Mouse (Mus musculus): Measurements from ENCODE around the gene Unc80. TPM values are rescaled to one million over a fixed set of nuclear protein-coding genes. Genes with fewer than 3 reads are reported as not detected.
A peak's percentile ranks its signal among the peaks of the same experiment; 100 is the strongest.

The Unc80 gene
- polyA plus RNA-seq, 1 experiment from 2014 or later, result 0.70 TPM

DNA sequence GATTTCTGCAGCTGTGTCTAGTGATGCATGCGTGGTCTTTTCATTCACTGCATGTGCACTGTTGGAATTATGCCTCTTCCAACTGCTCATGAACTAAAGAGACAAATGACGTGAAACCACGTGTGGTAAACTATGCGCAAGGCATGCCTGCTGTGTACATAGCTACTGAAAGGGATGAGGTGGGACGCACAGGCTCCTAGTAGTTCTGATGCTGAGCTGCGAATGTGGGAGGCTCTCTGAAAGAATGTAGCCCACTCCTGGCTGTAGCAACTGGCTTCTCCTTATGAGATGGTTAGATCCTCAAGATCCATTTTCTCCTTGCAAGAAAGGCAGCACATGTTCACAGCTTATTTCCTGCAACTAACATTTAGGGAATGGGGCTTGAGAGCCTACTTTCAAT, 24.9 kb downstream of the Unc80 start:
- Histone ChIP-seq H3K4me2 (no peak overlapping the region), H3K4me3 (replicated peaks) (no peak overlapping the region), H3K36me3 (replicated peaks) (no peaks in the 10 kb centered on the region), H3K9ac (no peak overlapping the region), H3K27ac (no peak overlapping the region), H3K9me3 (no peaks in the 10 kb centered on the region), H3K27me3 (no peaks in the 10 kb centered on the region), H3K4me1 (peaks cover 10% of the 10 kb centered on the region; the same call in 1 of the 2 replicates)
- WGBS, result 58% methylated on average over 6 of the region's 6 CpGs
- no peak for ATAC-seq (ENCODE audit: low FRiP score)

DNA sequence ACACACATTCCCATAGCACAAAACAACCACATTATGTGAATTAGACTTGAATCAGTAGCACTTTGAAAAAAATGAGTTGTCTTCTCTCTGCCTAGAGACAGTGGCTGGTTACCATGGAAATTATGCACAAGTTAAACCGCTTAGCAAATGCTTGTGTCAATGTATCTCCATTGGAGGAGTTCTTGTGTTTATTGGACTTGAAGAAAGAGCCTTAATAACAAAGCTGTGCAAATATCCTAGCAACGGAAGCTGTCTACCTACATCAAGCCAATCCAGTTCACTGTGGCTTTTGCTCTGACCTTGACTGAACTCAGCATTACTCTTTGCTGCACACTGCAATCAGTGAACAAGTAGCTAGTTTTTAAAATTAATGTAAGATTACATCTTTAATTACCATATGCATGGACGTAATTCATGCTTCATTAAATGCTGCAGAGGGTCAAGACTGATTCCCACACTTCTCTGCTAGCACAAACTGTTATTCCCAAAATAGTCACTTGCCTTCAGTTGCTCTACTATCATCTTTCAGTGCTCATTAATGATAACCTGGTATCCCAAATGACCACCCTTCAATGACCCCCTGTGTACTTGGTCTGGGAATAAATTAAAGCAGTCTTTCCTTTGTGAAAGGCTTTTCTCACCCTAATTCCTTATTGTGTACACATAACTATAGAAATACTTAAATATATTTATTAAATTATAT, 27.3 kb downstream of the Unc80 start:
- ATAC-seq (ENCODE audit: low FRiP score), result peak; percentile 75
- H3K4me1 ChIP-seq, result peaks cover 10% of the 10 kb centered on the region; the same call in 1 of the 2 replicates
- no peaks in the 10 kb centered on the region for H3K27me3 ChIP-seq
- no peak overlapping the region for H3K27ac ChIP-seq
- H3K4me2 ChIP-seq, result no peak overlapping the region
- no peaks in the 10 kb centered on the region for H3K36me3 ChIP-seq (replicated peaks)
- no peaks in the 10 kb centered on the region for H3K9me3 ChIP-seq
- WGBS, result 40% methylated on average over 3 of the region's 3 CpGs
- no peak overlapping the region for H3K9ac ChIP-seq
- no peak overlapping the region for H3K4me3 ChIP-seq (replicated peaks)

DNA sequence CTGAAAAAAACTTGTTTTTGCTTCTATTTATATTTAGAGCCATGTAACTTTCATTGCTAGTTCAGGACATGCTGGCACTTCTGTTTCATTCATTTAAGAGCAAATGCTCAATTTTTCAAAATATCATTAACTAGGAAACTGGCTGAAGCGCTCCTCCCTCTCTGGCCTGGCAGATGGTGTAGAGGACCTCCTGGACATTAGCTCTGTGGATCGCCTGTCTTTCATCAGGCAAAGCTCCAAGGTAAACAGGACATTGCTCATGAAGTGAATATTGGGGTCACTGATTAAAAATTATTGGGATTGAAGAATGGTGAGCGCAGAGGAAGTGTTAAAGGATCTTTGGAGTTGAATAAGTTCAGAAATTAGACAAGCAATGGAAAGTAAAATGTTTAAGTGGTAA, 82.6 kb downstream of the Unc80 start:
- no peak overlapping the region for H3K27ac ChIP-seq
- no peak overlapping the region for H3K4me2 ChIP-seq
- H3K9ac ChIP-seq, result no peak overlapping the region
- WGBS, result 92% methylated on average over 3 of the region's 3 CpGs
- no peak for ATAC-seq (ENCODE audit: low FRiP score)
- H3K9me3 ChIP-seq, result no peaks in the 10 kb centered on the region
- no peaks in the 10 kb centered on the region for H3K36me3 ChIP-seq (replicated peaks)
- no peak overlapping the region for H3K4me3 ChIP-seq (replicated peaks)
- no peaks in the 10 kb centered on the region for H3K27me3 ChIP-seq
- H3K4me1 ChIP-seq, result no peaks in the 10 kb centered on the region

DNA sequence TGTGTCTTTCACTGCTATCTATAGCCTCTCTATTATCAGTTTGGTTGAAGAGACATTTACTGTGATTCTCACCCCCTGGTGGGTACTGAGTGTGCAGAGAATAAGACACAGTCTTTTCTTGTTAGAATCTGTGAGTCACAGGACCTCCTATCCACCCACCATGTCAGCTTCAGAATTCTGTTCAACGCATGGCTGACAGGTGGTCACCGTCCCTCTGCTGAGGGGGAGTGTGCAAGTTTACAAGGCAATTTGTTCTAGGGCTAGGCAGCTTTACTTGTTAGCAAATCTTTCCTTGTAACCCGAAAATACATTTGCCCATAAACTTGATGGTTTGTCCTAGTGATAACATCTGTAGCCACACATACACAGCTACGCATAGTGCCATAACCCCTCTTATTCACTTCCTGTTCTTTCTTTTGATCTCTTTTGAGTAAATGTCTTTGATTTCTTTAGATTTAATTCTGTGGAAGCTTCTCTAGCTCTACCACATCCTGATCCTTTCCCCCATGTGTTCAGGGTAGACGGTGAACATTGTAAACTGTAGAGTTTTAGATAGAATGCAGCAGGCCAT, 84.3 kb downstream of the Unc80 start:
- Histone ChIP-seq H3K4me2 (no peak overlapping the region), H3K27ac (no peak overlapping the region), H3K9me3 (no peaks in the 10 kb centered on the region), H3K36me3 (replicated peaks) (no peaks in the 10 kb centered on the region), H3K27me3 (no peaks in the 10 kb centered on the region), H3K4me3 (replicated peaks) (no peak overlapping the region), H3K4me1 (no peaks in the 10 kb centered on the region), H3K9ac (no peak overlapping the region)
- 83% methylated on average over 5 of the region's 5 CpGs for WGBS
- no peak for ATAC-seq (ENCODE audit: low FRiP score)

DNA sequence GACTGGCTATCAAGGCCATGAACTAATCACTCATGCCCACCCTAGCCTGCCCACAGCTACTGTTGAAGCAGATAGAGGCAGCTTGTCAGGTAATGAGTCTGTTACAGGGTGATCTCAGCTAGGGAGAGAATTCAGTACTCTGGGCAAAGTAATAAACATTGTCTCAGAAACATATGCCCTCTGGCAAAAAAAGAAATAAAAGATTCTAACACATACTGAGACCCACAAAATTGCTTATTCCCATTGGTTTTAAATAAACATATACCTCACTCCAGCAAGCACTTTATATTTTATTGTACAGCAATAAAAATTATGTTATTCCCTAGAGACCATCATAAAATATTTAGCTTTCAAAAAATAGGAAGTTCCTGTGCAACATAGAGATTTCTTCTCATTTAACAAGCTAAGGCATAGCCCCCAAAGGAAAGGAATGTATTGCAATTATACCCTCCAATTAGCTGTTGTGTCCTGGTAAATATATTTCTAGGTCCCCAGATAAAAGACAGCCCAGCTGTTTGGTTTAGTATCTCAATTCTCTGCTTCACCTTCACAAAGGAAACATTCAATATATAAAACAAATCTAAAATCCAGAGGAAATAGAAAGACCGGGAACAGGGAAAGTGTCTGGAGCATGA, 93.6 kb downstream of the Unc80 start:
- 93% methylated on average over 1 of the region's 1 CpGs for WGBS
- no peak overlapping the region for H3K27ac ChIP-seq
- no peaks in the 10 kb centered on the region for H3K9me3 ChIP-seq
- no peaks in the 10 kb centered on the region for H3K36me3 ChIP-seq (replicated peaks)
- H3K4me3 ChIP-seq (replicated peaks), result no peak overlapping the region
- no peaks in the 10 kb centered on the region for H3K4me1 ChIP-seq
- H3K9ac ChIP-seq, result no peak overlapping the region
- no peak for ATAC-seq (ENCODE audit: low FRiP score)
- no peak overlapping the region for H3K4me2 ChIP-seq
- no peaks in the 10 kb centered on the region for H3K27me3 ChIP-seq

DNA sequence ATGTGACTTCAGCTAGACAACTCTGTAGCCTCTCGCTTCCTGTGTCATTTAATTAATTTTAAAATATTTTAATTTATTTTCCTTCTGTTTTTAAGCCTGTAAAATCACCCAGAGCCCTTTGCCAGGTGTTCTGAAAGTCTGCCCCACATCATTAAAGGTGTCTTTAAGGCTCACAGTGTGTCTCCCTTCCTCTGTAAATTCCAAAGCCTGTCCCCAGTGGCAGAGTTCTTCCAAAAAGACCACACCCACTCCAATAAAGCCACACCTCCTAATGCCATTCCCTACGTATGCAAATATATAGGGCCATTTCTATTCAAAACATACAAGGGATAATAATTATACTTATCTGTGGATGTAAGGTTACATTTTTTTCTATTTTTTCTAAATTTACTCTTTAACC, 94.2 kb downstream of the Unc80 start:
- Histone ChIP-seq H3K27ac (no peak overlapping the region), H3K27me3 (no peaks in the 10 kb centered on the region), H3K9ac (no peak overlapping the region), H3K36me3 (replicated peaks) (no peaks in the 10 kb centered on the region), H3K4me3 (replicated peaks) (no peak overlapping the region), H3K4me1 (no peaks in the 10 kb centered on the region), H3K9me3 (no peaks in the 10 kb centered on the region), H3K4me2 (no peak overlapping the region)
- no peak for ATAC-seq (ENCODE audit: low FRiP score)
- 79% methylated on average over 2 of the region's 2 CpGs for WGBS

DNA sequence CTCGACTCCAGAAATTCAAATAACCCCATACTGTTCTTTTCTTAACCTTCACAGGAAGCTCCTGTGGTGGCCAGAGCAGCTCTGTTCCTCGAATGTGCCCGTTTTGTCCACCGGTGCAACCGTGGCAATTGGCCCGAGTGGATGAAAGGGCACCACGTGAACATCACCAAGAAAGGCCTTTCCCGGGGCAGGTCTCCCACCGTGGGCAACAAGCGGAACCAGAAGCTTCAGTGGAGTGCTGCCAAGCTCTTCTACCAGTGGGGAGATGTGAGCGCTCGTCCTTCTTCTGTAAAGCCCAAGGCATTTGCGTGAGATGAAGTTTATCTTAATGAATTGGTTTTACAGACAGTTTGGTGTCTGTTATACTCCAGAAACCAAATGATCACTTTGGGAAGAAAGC, 101.6 kb downstream of the Unc80 start:
- no peaks in the 10 kb centered on the region for H3K4me1 ChIP-seq
- ATAC-seq (ENCODE audit: low FRiP score), result no peak
- WGBS, result 88% methylated on average over 13 of the region's 13 CpGs
- H3K4me3 ChIP-seq (replicated peaks), result no peak overlapping the region
- H3K9ac ChIP-seq, result no peak overlapping the region
- no peaks in the 10 kb centered on the region for H3K9me3 ChIP-seq
- no peak overlapping the region for H3K4me2 ChIP-seq
- no peaks in the 10 kb centered on the region for H3K36me3 ChIP-seq (replicated peaks)
- H3K27ac ChIP-seq, result no peak overlapping the region
- H3K27me3 ChIP-seq, result no peaks in the 10 kb centered on the region

DNA sequence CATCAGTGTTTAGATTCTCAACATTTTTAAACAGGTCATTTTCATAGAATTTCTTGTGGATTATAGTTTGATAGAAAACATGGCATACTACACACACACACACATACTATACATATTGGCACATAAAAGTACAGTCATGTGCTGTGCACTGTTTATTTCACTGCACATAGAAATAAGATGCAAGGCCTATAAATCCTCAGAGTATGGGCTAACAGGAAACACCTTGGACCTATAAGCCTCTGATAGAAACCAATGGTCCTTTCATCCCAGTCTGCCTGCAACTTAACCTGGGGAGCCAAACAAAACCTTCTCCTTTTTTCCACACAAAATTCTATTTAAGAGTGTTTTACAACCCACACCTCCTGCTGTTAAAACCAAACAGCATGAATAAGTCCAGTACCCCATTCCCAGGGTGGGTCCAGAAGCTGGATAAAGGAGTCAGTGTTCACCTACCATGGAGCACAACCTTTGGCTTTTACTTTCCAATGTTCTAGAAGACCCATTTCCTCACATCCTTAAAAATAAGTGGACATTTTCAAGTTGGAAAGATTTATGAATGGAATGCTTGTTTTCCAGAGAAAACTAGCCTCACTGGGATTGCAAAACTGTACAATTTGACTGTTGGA, 129.1 kb downstream of the Unc80 start:
- Histone ChIP-seq H3K27ac (no peak overlapping the region), H3K27me3 (no peaks in the 10 kb centered on the region), H3K4me2 (no peak overlapping the region), H3K9ac (no peak overlapping the region), H3K9me3 (no peaks in the 10 kb centered on the region), H3K4me3 (replicated peaks) (no peak overlapping the region), H3K36me3 (replicated peaks) (no peaks in the 10 kb centered on the region), H3K4me1 (no peaks in the 10 kb centered on the region)
- ATAC-seq (ENCODE audit: low FRiP score), result no peak

DNA sequence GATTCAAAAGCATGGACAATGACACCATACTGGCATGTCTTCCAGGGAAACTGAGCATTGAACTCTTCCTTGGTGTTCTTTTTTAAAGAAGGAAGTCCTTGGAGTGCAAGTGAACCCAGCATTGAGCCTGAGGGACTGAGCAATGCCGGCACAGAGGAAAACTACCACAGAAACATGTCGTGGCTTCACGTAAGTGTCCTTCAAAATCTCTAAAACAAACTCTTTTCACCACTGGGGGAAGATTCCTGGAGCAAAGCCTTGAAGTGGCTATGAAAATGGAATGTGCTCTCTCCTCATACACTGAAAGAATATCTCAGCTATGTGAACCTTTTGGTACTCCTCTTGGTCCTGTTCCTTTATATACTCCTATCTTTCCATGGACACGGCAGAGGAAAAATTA, 140.1 kb downstream of the Unc80 start:
- 91% methylated on average over 4 of the region's 4 CpGs for WGBS
- no peak for ATAC-seq (ENCODE audit: low FRiP score)
- no peaks in the 10 kb centered on the region for H3K9me3 ChIP-seq

DNA sequence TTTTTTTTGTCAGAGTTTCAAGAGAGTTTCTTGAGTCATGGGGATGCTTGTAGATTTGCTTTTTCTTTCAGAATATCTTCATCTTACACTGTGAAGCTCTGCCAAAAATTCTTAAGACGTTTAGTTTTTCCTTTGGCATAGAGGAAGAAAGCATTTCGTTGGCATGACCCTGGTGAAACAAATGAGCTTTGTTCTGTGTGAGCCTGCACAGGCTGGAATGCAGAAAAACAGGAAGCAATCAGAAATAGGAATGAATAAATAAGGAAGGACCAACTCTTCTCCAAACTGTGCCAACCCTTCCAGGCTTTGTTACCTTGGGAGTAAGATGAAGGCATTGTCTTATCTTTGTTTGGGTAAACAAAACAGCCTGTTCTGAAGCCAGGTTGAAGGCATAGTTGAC, 149.0 kb downstream of the Unc80 start:
- no peaks in the 10 kb centered on the region for H3K36me3 ChIP-seq (replicated peaks)
- no peak overlapping the region for H3K27ac ChIP-seq
- ATAC-seq (ENCODE audit: low FRiP score), result no peak
- H3K9ac ChIP-seq, result no peak overlapping the region
- H3K9me3 ChIP-seq, result no peaks in the 10 kb centered on the region
- H3K4me1 ChIP-seq, result no peaks in the 10 kb centered on the region
- 49% methylated on average over 2 of the region's 2 CpGs for whole genome bisulfite sequencing
- no peak overlapping the region for H3K4me2 ChIP-seq
- H3K4me3 ChIP-seq (replicated peaks), result no peak overlapping the region
- no peaks in the 10 kb centered on the region for H3K27me3 ChIP-seq

More for the DNA sequence above, 140.1 kb downstream of the Unc80 start:
- no peaks in the 10 kb centered on the region for H3K4me1 ChIP-seq
- H3K27ac ChIP-seq, result no peak overlapping the region
- no peak overlapping the region for H3K4me2 ChIP-seq
- no peak overlapping the region for H3K4me3 ChIP-seq (replicated peaks)
- H3K27me3 ChIP-seq, result no peaks in the 10 kb centered on the region
- H3K36me3 ChIP-seq (replicated peaks), result no peaks in the 10 kb centered on the region
- H3K9ac ChIP-seq, result no peak overlapping the region

DNA sequence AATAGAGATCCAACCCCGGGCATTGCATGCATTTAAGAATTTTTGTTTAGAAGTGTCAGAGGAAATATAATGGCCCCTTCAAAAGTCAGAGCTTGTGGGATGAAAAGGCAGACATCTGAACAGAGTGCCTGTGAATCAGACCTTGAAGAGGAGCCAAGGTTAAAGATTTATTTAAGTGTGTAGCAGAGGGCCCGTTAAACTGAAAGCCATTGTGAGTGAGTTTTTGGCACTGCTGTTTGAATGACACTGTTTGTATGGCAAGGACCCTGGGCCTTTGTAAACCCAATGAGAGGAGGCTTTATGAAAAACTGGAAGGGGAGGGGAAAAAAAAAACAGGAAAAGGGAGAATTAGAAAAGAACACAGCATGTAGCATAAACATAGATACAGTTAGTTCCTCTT, 170.0 kb downstream of the Unc80 start:
- H3K27ac ChIP-seq, result no peak overlapping the region
- H3K36me3 ChIP-seq (replicated peaks), result no peaks in the 10 kb centered on the region
- ATAC-seq (ENCODE audit: low FRiP score), result no peak
- H3K9ac ChIP-seq, result no peak overlapping the region
- H3K27me3 ChIP-seq, result no peaks in the 10 kb centered on the region
- no peak overlapping the region for H3K4me3 ChIP-seq (replicated peaks)
- H3K9me3 ChIP-seq, result no peaks in the 10 kb centered on the region
- H3K4me1 ChIP-seq, result 0 out of 2 replicates have a peak, but pooled peaks cover 7% of the 10 kb centered on the region
- 23% methylated on average over 2 of the region's 2 CpGs for WGBS
- H3K4me2 ChIP-seq, result no peak overlapping the region

DNA sequence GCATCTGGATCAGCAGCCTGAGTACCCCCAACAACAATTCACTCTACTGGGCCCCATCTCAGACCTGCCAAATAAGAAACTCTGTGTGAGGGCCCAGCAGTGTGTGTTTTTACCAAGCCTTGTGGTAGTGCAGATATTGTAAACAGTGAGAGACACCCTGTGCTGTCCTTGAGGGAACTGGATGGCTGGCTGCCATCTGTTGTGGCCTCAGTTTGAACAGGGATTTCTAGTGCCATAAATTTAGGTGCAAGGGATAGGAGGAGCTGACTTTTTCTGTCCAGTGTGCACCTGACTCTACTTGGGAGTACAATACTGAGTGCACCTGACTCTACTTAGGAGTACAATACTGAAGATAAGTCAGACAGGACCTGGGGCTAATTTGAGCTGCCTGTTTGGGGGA, 178.7 kb downstream of the Unc80 start:
- no peaks in the 10 kb centered on the region for H3K36me3 ChIP-seq (replicated peaks)
- no peak overlapping the region for H3K4me2 ChIP-seq
- H3K9me3 ChIP-seq, result no peaks in the 10 kb centered on the region
- no peak overlapping the region for H3K27ac ChIP-seq
- H3K4me3 ChIP-seq (replicated peaks), result no peak overlapping the region
- no peak for ATAC-seq (ENCODE audit: low FRiP score)
- no peaks in the 10 kb centered on the region for H3K27me3 ChIP-seq
- 0 out of 2 replicates have a peak, but pooled peaks cover 3% of the 10 kb centered on the region for H3K4me1 ChIP-seq
- H3K9ac ChIP-seq, result no peak overlapping the region

All from forebrain, embryonic 12.5 days (tissue).